Mouse (Mus musculus): ENCODE results near the gene S1pr3.

DNA sequence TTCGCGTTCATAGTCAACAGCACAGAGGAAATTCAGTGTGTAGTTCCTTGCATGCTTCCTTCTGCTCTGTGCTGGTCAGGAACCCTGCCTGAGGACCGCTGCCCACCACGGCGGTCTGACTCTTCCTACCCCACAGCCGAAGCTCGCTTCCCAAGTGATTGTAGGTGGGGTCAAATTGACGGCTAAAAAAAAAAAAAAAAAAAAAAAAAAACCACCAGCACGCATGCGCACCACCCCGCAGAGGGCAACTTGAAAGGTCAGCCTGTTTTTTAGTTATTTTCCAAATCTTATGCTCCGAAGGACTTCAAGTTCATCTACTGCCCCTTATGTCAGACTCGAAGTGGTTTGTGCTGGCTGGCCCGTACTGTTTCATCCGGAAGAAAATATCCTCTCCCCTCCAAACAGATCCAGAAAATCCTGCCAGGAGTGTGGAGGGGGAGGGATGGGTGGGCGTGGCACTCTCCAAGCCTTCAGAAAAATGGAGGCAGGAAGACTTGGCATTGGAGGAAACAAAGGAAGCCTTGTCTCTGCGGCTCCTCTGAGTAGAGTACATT lies 60.3 kb downstream of the S1pr3 start:
- TF ChIP-seq CTCF (IDR thresholded peaks at IDR 0.05; ENCODE audit: extremely low read depth, insufficient read depth, insufficient read length, insufficient replicate concordance) (no peak), POLR2A (IDR thresholded peaks at IDR 0.05; ENCODE audit: low read depth, low read length) (no peak)
